Mouse (Mus musculus) A20 (cell line): ENCODE measurements around the gene Med19.
"Not testable (repeated sequence)": the region's sequence is repeated elsewhere in the genome, so short reads cannot be mapped to it uniquely, and the experiment has no call there.

Experiments used
- DNase-seq: peaks from one replicate; pipeline ENCODE4 v3.0.0-alpha.2; 2011; ENCODE audit warnings: low read depth, low spot score

The Med19 gene

GRCm38 (mm10) chr2:84666081-84666480 is 12.1 kb upstream of the Med19 start:
- no peak for DNase-seq

- no peak for DNase-seq
Observed at GRCm38 (mm10) chr2:84669828-84670568, 8.2 kb upstream of the Med19 start.

- DNase-seq = peak; percentile 96
Observed at GRCm38 (mm10) chr2:84670569-84670933, 7.7 kb upstream of the Med19 start, which contains the start of gene Selenoh. Selenoh (minus strand) TSS chr2:84670770.

GRCm38 (mm10) chr2:84671535-84671934 is 6.7 kb upstream of the Med19 start:
- not testable (repeated sequence) for DNase-seq

GRCm38 (mm10) chr2:84677270-84677967 is 783 bp upstream of the Med19 start:
- no peak for DNase-seq

GRCm38 (mm10) chr2:84679016-84679415 is 814 bp downstream of the Med19 start, which contains the start of gene Tmx2:
Tmx2 (minus strand) TSS chr2:84679140.
- DNase-seq = peak; percentile 28

- DNase-seq = no peak
Observed at GRCm38 (mm10) chr2:84682605-84683183, 4.5 kb downstream of the Med19 start.

GRCm38 (mm10) chr2:84688080-84688844 is 10.1 kb downstream of the Med19 start:
- no peak for DNase-seq

GRCm38 (mm10) chr2:84690050-84690449 is 11.8 kb downstream of the Med19 start:
- no peak for DNase-seq

GRCm38 (mm10) chr2:84695007-84695695 is 16.9 kb downstream of the Med19 start:
- no peak for DNase-seq

GRCm38 (mm10) chr2:84703497-84703896 is 25.3 kb downstream of the Med19 start:
- DNase-seq = no peak

- DNase-seq = no peak
Observed at GRCm38 (mm10) chr2:84704329-84704728, 26.1 kb downstream of the Med19 start.

GRCm38 (mm10) chr2:84705295-84705694 is 27.1 kb downstream of the Med19 start:
- peak; percentile 56 for DNase-seq

GRCm38 (mm10) chr2:84707523-84707922 is 29.3 kb downstream of the Med19 start:
- no peak for DNase-seq

GRCm38 (mm10) chr2:84711898-84712297 is 33.7 kb downstream of the Med19 start:
- no peak for DNase-seq

GRCm38 (mm10) chr2:84714422-84714810 is 36.2 kb downstream of the Med19 start:
- no peak for DNase-seq

- peak; percentile 99 for DNase-seq
Observed at GRCm38 (mm10) chr2:84714811-84715561, 36.8 kb downstream of the Med19 start, which contains the start of gene Zdhhc5. Zdhhc5 (minus strand) TSS chr2:84715180.

GRCm38 (mm10) chr2:84715562-84716361 is 37.6 kb downstream of the Med19 start:
- peak; percentile 87 for DNase-seq
